Mouse (Mus musculus) left cerebral cortex, postnatal 25 days (tissue): ENCODE measurements around the gene Rnf43. TPM values are rescaled to one million over a fixed set of nuclear protein-coding genes. Genes with fewer than 3 reads are reported as not detected.

Experiments used
- DNase-seq, 2 experiments: peaks; one replicate each; pipeline ENCODE4 v3.0.0; 2022; ENCODE audit warnings: low spot score in 2 of 2, mixed read lengths in 1 of 2
- intact Hi-C: fragments of 180-260 bp; cut with DNase I; formaldehyde crosslinking; loops from one replicate; pipeline ENCODE4 v1.15.1; 2025
- total RNA-seq, 2 experiments: library from RNA; stranded (reverse); gene quantifications; 2 replicates each; pipeline ENCODE4 v1.2.3; 2021

The Rnf43 gene
- total RNA-seq, 2 experiments from 2014 or later: 1.9 to 2.7 TPM

- intact Hi-C loops: no loop called here
Observed at GRCm38 (mm10) chr11:87701877-87702620, 39.5 kb downstream of the Rnf43 start.

GRCm38 (mm10) chr11:87703654-87704053, 41.1 kb downstream of the Rnf43 start:
- DNase-seq: no peak
- intact Hi-C loops: no loop called here

More at GRCm38 (mm10) chr11:87701877-87702620, 39.5 kb downstream of the Rnf43 start:
- DNase-seq: no peak

- no peak for DNase-seq
- intact Hi-C loops: no loop called here
Observed at GRCm38 (mm10) chr11:87704289-87704688, 41.8 kb downstream of the Rnf43 start.

GRCm38 (mm10) chr11:87707570-87707969, 45.0 kb downstream of the Rnf43 start:
- no peak for DNase-seq
- intact Hi-C loops: no loop called here

- DNase-seq: peak in 1 of 2 experiments; percentile 48
- intact Hi-C loops: no loop called here
Observed at GRCm38 (mm10) chr11:87708979-87709378, 46.5 kb downstream of the Rnf43 start.

- intact Hi-C loops: no loop called here
- no peak for DNase-seq
Observed at GRCm38 (mm10) chr11:87709513-87710261, 47.2 kb downstream of the Rnf43 start.

- intact Hi-C loops: no loop called here
- no peak for DNase-seq
Observed at GRCm38 (mm10) chr11:87710262-87710615, 47.7 kb downstream of the Rnf43 start.

GRCm38 (mm10) chr11:87712188-87712587, 49.7 kb downstream of the Rnf43 start:
- no peak for DNase-seq
- intact Hi-C loops: no loop called here

GRCm38 (mm10) chr11:87715999-87716398, 53.5 kb downstream of the Rnf43 start:
- no peak for DNase-seq
- intact Hi-C loops: no loop called here

- intact Hi-C loops: no loop called here
- no peak for DNase-seq
Observed at GRCm38 (mm10) chr11:87719526-87719925, 57.0 kb downstream of the Rnf43 start.

- intact Hi-C loops: no loop called here
Observed at GRCm38 (mm10) chr11:87720324-87720723, 57.8 kb downstream of the Rnf43 start.

GRCm38 (mm10) chr11:87720839-87721238, 58.3 kb downstream of the Rnf43 start:
- intact Hi-C loops: no loop called here
- no peak for DNase-seq

More at GRCm38 (mm10) chr11:87720324-87720723, 57.8 kb downstream of the Rnf43 start:
- no peak for DNase-seq

GRCm38 (mm10) chr11:87722168-87722567, 59.6 kb downstream of the Rnf43 start:
- intact Hi-C loops: no loop called here
- no peak for DNase-seq

GRCm38 (mm10) chr11:87722891-87723290, 60.4 kb downstream of the Rnf43 start:
- intact Hi-C loops: no loop called here
- DNase-seq: no peak

GRCm38 (mm10) chr11:87725515-87725914, 63.0 kb downstream of the Rnf43 start:
- no peak for DNase-seq
- intact Hi-C loops: no loop called here

- intact Hi-C loops: no loop called here
- DNase-seq: no peak
Observed at GRCm38 (mm10) chr11:87725964-87726562, 63.5 kb downstream of the Rnf43 start.

- intact Hi-C loops: no loop called here
- no peak for DNase-seq
Observed at GRCm38 (mm10) chr11:87727021-87727420, 64.5 kb downstream of the Rnf43 start.

GRCm38 (mm10) chr11:87727471-87727870, 64.9 kb downstream of the Rnf43 start:
- intact Hi-C loops: no loop called here
- no peak for DNase-seq

- intact Hi-C loops: no loop called here
- DNase-seq: no peak
Observed at GRCm38 (mm10) chr11:87728850-87729592, 66.5 kb downstream of the Rnf43 start.

GRCm38 (mm10) chr11:87729593-87730185, 67.2 kb downstream of the Rnf43 start:
- intact Hi-C loops: no loop called here
- no peak for DNase-seq
